In the genomic region with DNA sequence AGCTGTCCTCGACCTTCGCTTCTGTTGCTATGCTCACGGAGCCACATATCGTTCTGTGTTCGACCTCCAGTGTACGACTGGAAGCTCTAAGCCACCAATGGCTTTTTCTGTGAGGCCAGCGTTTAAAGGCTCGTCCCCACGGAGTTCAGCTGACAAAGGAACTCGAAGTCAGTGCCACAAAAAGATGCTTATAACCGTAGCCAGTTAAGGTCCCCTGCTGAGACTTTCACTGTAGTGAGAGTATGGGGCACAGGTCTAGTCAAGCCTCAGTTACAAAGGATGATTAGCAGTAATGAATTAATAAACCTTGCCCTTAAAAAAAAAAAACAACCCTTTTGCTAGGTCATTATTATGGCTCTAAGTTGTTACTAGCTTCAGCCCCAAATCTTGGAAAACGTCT, we compare ENCODE assay signal across 25 mouse cellular contexts. TPM values are rescaled to one million over a fixed set of nuclear protein-coding genes. Genes with fewer than 3 reads are reported as not detected.
DNase-seq lines count a peak whose midpoint lies in the region; ATAC-seq and TF ChIP-seq lines count a peak whose summit lies in the region.
"Had no signal": no experiment of that assay in that cellular context is flagged by ENCODE, and none has a peak within 500 bp of the region (broad histone marks: within the 10 kb centered on the region; RNA-seq: fewer than 3 reads in every experiment).

No protein-coding gene starts in this region.

- ATAC-seq in cerebellum, adult (ENCODE audit: insufficient number of reproducible peaks, low FRiP score, low TSS enrichment), result no peak
- ATAC-seq: forebrain, embryonic 14.5 days; forebrain, embryonic 16.5 days had no signal

- peaks cover 25% of the 10 kb centered on the region for H3K4me1 ChIP-seq in heart, adult 2 months (ENCODE audit: control insufficient read depth, insufficient read depth, low read length)
- H3K4me1 ChIP-seq in kidney, adult 2 months (ENCODE audit: control insufficient read depth, insufficient read depth, low read length), result peaks cover 10% of the 10 kb centered on the region; the same call in 1 of the 2 replicates
- peaks cover 24% of the 10 kb centered on the region for H3K4me1 ChIP-seq in brown adipose tissue, adult 24 weeks (ENCODE audit: control insufficient read depth, insufficient read depth, insufficient read length, low read length)

- WGBS in heart, adult 2 months, result 92% methylated on average over 12 of the region's 12 CpGs
- 82% methylated on average over 12 of the region's 12 CpGs for WGBS in kidney, adult 2 months

- TF ChIP-seq POLR2A in heart, adult 2 months (IDR thresholded peaks at IDR 0.05; ENCODE audit: insufficient read depth, low read depth, low read length), result no peak
- no peak for TF ChIP-seq POLR2A in kidney, adult 2 months (IDR thresholded peaks at IDR 0.05; ENCODE audit: low read depth, low read length)

- H3K27me3 ChIP-seq in heart, adult 2 months (ENCODE audit: control insufficient read depth, insufficient read depth, low read length), result no peaks in the 10 kb centered on the region
- no peaks in the 10 kb centered on the region for H3K27me3 ChIP-seq in kidney, adult 2 months (replicated peaks; ENCODE audit: control insufficient read depth, insufficient read depth, low read length)
- H3K27me3 ChIP-seq: embryonic facial prominence, embryonic 13.5 days; embryonic facial prominence, embryonic 15.5 days; forebrain, embryonic 12.5 days had no signal

- no peak for DNase-seq in heart, adult 2 months
- no peak for DNase-seq in heart, postnatal 25 days (ENCODE audit: low spot score)
- peak; percentile 72 for DNase-seq in kidney, adult 2 months
- no peak for DNase-seq in kidney, postnatal 10 days
- DNase-seq in kidney, adult 9 months, result peak; percentile 70
- DNase-seq in kidney, adult 18-20 months, result no peak
- DNase-seq: adrenal gland, adult 2 months; adrenal gland, postnatal 10 days; adrenal gland, postnatal 25 days; cerebellum, adult 11 months; cerebellum, adult 18-20 months; cerebellum, adult 8-10 months; cerebellum, adult 9-11 months; cerebellum, postnatal 14 days; cerebellum, postnatal 36 days; embryo, embryonic 11 days had no signal

- H3K9ac ChIP-seq in heart, adult 2 months (ENCODE audit: low read depth, low read length), result no peak overlapping the region
- H3K9ac ChIP-seq: embryonic facial prominence, embryonic 13.5 days; embryonic facial prominence, embryonic 15.5 days; forebrain, embryonic 12.5 days had no signal

- H3K36me3 ChIP-seq in heart, adult 2 months (ENCODE audit: control insufficient read depth, insufficient read depth, low read length), result peaks cover 6% of the 10 kb centered on the region
- H3K36me3 ChIP-seq in kidney, adult 2 months (ENCODE audit: control insufficient read depth, insufficient read depth, low read length), result no peaks in the 10 kb centered on the region
- H3K36me3 ChIP-seq: embryonic facial prominence, embryonic 13.5 days; embryonic facial prominence, embryonic 15.5 days; forebrain, embryonic 10.5 days; forebrain, embryonic 12.5 days had no signal

- no peak overlapping the region for H3K4me3 ChIP-seq in heart, adult 2 months
- no peak overlapping the region for H3K4me3 ChIP-seq in kidney, adult 2 months (ENCODE audit: insufficient read depth, low read depth, low read length)
- H3K4me3 ChIP-seq in brown adipose tissue, adult 24 weeks (ENCODE audit: insufficient read depth, low read depth, low read length), result no peak overlapping the region
- H3K4me3 ChIP-seq: embryonic facial prominence, embryonic 13.5 days; embryonic facial prominence, embryonic 15.5 days; erythroblast, embryonic 14.5 days; forebrain, embryonic 10.5 days; forebrain, embryonic 12.5 days had no signal

- TF ChIP-seq CTCF in heart, adult 2 months (IDR thresholded peaks at IDR 0.05), result no peak
- no peak for TF ChIP-seq CTCF in kidney, adult 2 months (conservative IDR thresholded peaks at IDR 0.05; ENCODE audit: insufficient read depth, insufficient read length, low read depth, low read length)

- intact Hi-C loops in heart, adult 2 months (cut with DNase I), result no loop called here
- intact Hi-C loops in heart, postnatal 25 days (cut with DNase I), result no loop called here

- H3K27ac ChIP-seq in heart, adult 2 months, result peak overlapping the region; percentile 84
- no peak overlapping the region for H3K27ac ChIP-seq in kidney, adult 2 months (ENCODE audit: insufficient read depth, low read depth, low read length)
- peak overlapping the region; percentile 92 for H3K27ac ChIP-seq in brown adipose tissue, adult 24 weeks (replicated peaks; ENCODE audit: low read depth, low read length)
- H3K27ac ChIP-seq: embryonic facial prominence, embryonic 13.5 days; embryonic facial prominence, embryonic 15.5 days; forebrain, embryonic 10.5 days; forebrain, embryonic 12.5 days had no signal

- no peaks in the 10 kb centered on the region for H3K79me2 ChIP-seq in heart, adult 2 months (replicated peaks; ENCODE audit: control insufficient read depth, insufficient read depth, low read length)

- no peak for TF ChIP-seq EP300 in heart, adult 2 months (IDR thresholded peaks at IDR 0.05; ENCODE audit: insufficient read depth, low read depth, low read length)

RNA-seq across cellular contexts. Expression of a gene that starts 37.3 kb away (rescaled TPM):
- total RNA-seq in heart, adult 2 months (2021), result 100 to 1,000 TPM in 1 of 2 experiments, 10 to 100 TPM in 1; 86.4 to 106 TPM
- polyA plus RNA-seq in heart, adult 2 months (2012; rRNA removed), result 72.4 and 95.9 TPM in 2 replicates
- 10 to 100 TPM; 84.4 to 96.1 TPM for total RNA-seq in heart, postnatal 25 days (2021)
- 124 and 126 TPM in 2 replicates for polyA plus RNA-seq in kidney, adult 2 months (2012; rRNA removed)
- 30.6 and 41.6 TPM in 2 replicates for polyA plus RNA-seq in brown adipose tissue, adult 24 weeks (2012; ENCODE audit: insufficient read depth, insufficient read length, missing spikeins)

Comparison
In these comparisons a context has a peak if more than half of its experiments do, and no peak if none do; other contexts are left out.
1. DNase-seq: peak in kidney, adult 2 months (single experiment) and kidney, adult 9 months (single experiment); none in heart, adult 2 months (0 of 2), heart, postnatal 25 days (single experiment), kidney, postnatal 10 days (single experiment) and kidney, adult 18-20 months (single experiment).